Mouse (Mus musculus): ENCODE results near the gene Tubgcp2.

The Tubgcp2 gene

GRCm38 (mm10) chr7:139979011-139979719 lies 57.3 kb downstream of the Tubgcp2 start:
- no peak for DNase-seq (ENCODE audit: low read depth, low spot score)

- peak; percentile 85 for DNase-seq (ENCODE audit: low read depth, low spot score)
Observed at GRCm38 (mm10) chr7:139978278-139978892, 58.1 kb downstream of the Tubgcp2 start, which contains the start of gene 6430531B16Rik. Gene 6430531B16Rik, minus strand, starts transcription at chr7:139978755.

- no peak for DNase-seq (ENCODE audit: low read depth, low spot score)
Observed at GRCm38 (mm10) chr7:139975471-139975870, 61.0 kb downstream of the Tubgcp2 start.

- peak; percentile 76 for DNase-seq (ENCODE audit: low read depth, low spot score)
Observed at GRCm38 (mm10) chr7:139974307-139974706, 62.2 kb downstream of the Tubgcp2 start.

GRCm38 (mm10) chr7:139972923-139973331 lies 63.5 kb downstream of the Tubgcp2 start:
- peak; percentile 77 for DNase-seq (ENCODE audit: low read depth, low spot score)

- DNase-seq (ENCODE audit: low read depth, low spot score), result peak; percentile 55
Observed at GRCm38 (mm10) chr7:139971436-139971835, 65.0 kb downstream of the Tubgcp2 start.

- no peak for DNase-seq (ENCODE audit: low read depth, low spot score)
Observed at GRCm38 (mm10) chr7:139970979-139971378, 65.5 kb downstream of the Tubgcp2 start.

- no peak for DNase-seq (ENCODE audit: low read depth, low spot score)
Observed at GRCm38 (mm10) chr7:139970216-139970919, 66.1 kb downstream of the Tubgcp2 start.

GRCm38 (mm10) chr7:139969348-139970130 lies 66.9 kb downstream of the Tubgcp2 start:
- peak; percentile 85 for DNase-seq (ENCODE audit: low read depth, low spot score)

GRCm38 (mm10) chr7:139968428-139968827 lies 68.0 kb downstream of the Tubgcp2 start:
- peak; percentile 88 for DNase-seq (ENCODE audit: low read depth, low spot score)

- DNase-seq (ENCODE audit: low read depth, low spot score), result no peak
Observed at GRCm38 (mm10) chr7:139967175-139967574, 69.3 kb downstream of the Tubgcp2 start.

- DNase-seq (ENCODE audit: low read depth, low spot score), result no peak
Observed at GRCm38 (mm10) chr7:139963814-139964213, 72.7 kb downstream of the Tubgcp2 start.

GRCm38 (mm10) chr7:139961141-139961540 lies 75.3 kb downstream of the Tubgcp2 start:
- DNase-seq (ENCODE audit: low read depth, low spot score), result no peak

- no peak for DNase-seq (ENCODE audit: low read depth, low spot score)
Observed at GRCm38 (mm10) chr7:139957958-139958357, 78.5 kb downstream of the Tubgcp2 start.

- DNase-seq (ENCODE audit: low read depth, low spot score), result no peak
Observed at GRCm38 (mm10) chr7:139957437-139957836, 79.0 kb downstream of the Tubgcp2 start.

GRCm38 (mm10) chr7:139956658-139957057 lies 79.8 kb downstream of the Tubgcp2 start:
- DNase-seq (ENCODE audit: low read depth, low spot score), result no peak

- no peak for DNase-seq (ENCODE audit: low read depth, low spot score)
Observed at GRCm38 (mm10) chr7:139955505-139955904, 81.0 kb downstream of the Tubgcp2 start.

- peak; percentile 35 for DNase-seq (ENCODE audit: low read depth, low spot score)
Observed at GRCm38 (mm10) chr7:139951991-139952633, 84.4 kb downstream of the Tubgcp2 start.

- DNase-seq (ENCODE audit: low read depth, low spot score), result peak; percentile 68
Observed at GRCm38 (mm10) chr7:139951079-139951478, 85.4 kb downstream of the Tubgcp2 start.

- DNase-seq (ENCODE audit: low read depth, low spot score), result peak; percentile 82
Observed at GRCm38 (mm10) chr7:139950283-139950971, 86.0 kb downstream of the Tubgcp2 start.

Measured in CD4-positive helper T cell, adult 2 months (primary cell).